Mouse (Mus musculus): ENCODE data around the gene Olfr690. TPM values are rescaled to one million over a fixed set of nuclear protein-coding genes. Genes with fewer than 3 reads are reported as not detected.

The Olfr690 gene
- not detected in 2 replicates for polyA plus RNA-seq (2012; rRNA removed; ENCODE audit: low replicate concordance)

GRCm38 (mm10) chr7:105334004-105334403 lies at the start of gene Olfr690:
Gene Olfr690 (minus strand): TSS chr7:105334104.

GRCm38 (mm10) chr7:105374866-105375265 lies 41.0 kb upstream of the Olfr690 start, which contains the start of gene Gm5901:
Gene Gm5901 (plus strand): TSS chr7:105375038.

GRCm38 (mm10) chr7:105367930-105368329 lies 34.0 kb upstream of the Olfr690 start, which contains the start of gene Olfr692:
Gene Olfr692 (plus strand): TSS chr7:105368230.

GRCm38 (mm10) chr7:105342170-105342569 lies 8.3 kb upstream of the Olfr690 start, which contains the start of gene Olfr691:
Gene Olfr691 (minus strand): TSS chr7:105342270.

GRCm38 (mm10) chr7:105310865-105311264 lies 23.0 kb downstream of the Olfr690 start, which contains the start of gene Olfr689:
Gene Olfr689 (plus strand): TSS chr7:105311165.

GRCm38 (mm10) chr7:105287795-105288194 lies 46.1 kb downstream of the Olfr690 start, which contains the start of gene Olfr688:
Gene Olfr688 (plus strand): TSS chr7:105288095.

Other genes with a start within 250 kb of the Olfr690 start
- not detected in 2 replicates for gene Olfr680-ps1, start 241.3 kb downstream of the Olfr690 start, polyA plus RNA-seq (2012; rRNA removed; ENCODE audit: low replicate concordance)
- gene Olfr681, start 217.3 kb downstream of the Olfr690 start, polyA plus RNA-seq (2012; rRNA removed; ENCODE audit: low replicate concordance) = not detected in 2 replicates
- not detected in 2 replicates for gene Olfr683, start 187.1 kb downstream of the Olfr690 start, polyA plus RNA-seq (2012; rRNA removed; ENCODE audit: low replicate concordance)
- gene Olfr684, start 170.5 kb downstream of the Olfr690 start, polyA plus RNA-seq (2012; rRNA removed; ENCODE audit: low replicate concordance) = not detected in 2 replicates
- gene Olfr685, start 148.1 kb downstream of the Olfr690 start, polyA plus RNA-seq (2012; rRNA removed; ENCODE audit: low replicate concordance) = not detected in 2 replicates
- gene Olfr686, start 126.6 kb downstream of the Olfr690 start, polyA plus RNA-seq (2012; rRNA removed; ENCODE audit: low replicate concordance) = not detected in 2 replicates
- gene Olfr688, start 46.0 kb downstream of the Olfr690 start, polyA plus RNA-seq (2012; rRNA removed; ENCODE audit: low replicate concordance) = not detected in 2 replicates
- not detected in 2 replicates for gene Olfr689, start 22.9 kb downstream of the Olfr690 start, polyA plus RNA-seq (2012; rRNA removed; ENCODE audit: low replicate concordance)
- not detected in 2 replicates for gene Olfr691, start 8.2 kb upstream of the Olfr690 start, polyA plus RNA-seq (2012; rRNA removed; ENCODE audit: low replicate concordance)
- gene Olfr692, start 34.1 kb upstream of the Olfr690 start, polyA plus RNA-seq (2012; rRNA removed; ENCODE audit: low replicate concordance) = not detected in 2 replicates
- gene Gm5901, start 40.9 kb upstream of the Olfr690 start, polyA plus RNA-seq (2012; rRNA removed; ENCODE audit: low replicate concordance) = not detected in 2 replicates
- 67.5 and 94.3 TPM in 2 replicates for gene Fam160a2, start 66.0 kb upstream of the Olfr690 start, polyA plus RNA-seq (2012; rRNA removed; ENCODE audit: low replicate concordance)
- 0.05 and 0.34 TPM in 2 replicates for gene Cnga4, start 70.5 kb upstream of the Olfr690 start, polyA plus RNA-seq (2012; rRNA removed; ENCODE audit: low replicate concordance)
- 0.09 and 0.18 TPM in 2 replicates for gene Cckbr, start 91.6 kb upstream of the Olfr690 start, polyA plus RNA-seq (2012; rRNA removed; ENCODE audit: low replicate concordance)
- gene Cavin3, start 148.2 kb upstream of the Olfr690 start, polyA plus RNA-seq (2012; rRNA removed; ENCODE audit: low replicate concordance) = 22.7 and 38.6 TPM in 2 replicates
- gene Smpd1, start 220.3 kb upstream of the Olfr690 start, polyA plus RNA-seq (2012; rRNA removed; ENCODE audit: low replicate concordance) = 11.4 and 16.6 TPM in 2 replicates
- 17.9 and 21.9 TPM in 2 replicates for gene Apbb1, start 247.5 kb upstream of the Olfr690 start, polyA plus RNA-seq (2012; rRNA removed; ENCODE audit: low replicate concordance)